Mouse (Mus musculus) hindbrain, postnatal 0 days (tissue): ENCODE measurements at regions not wholly inside any gene's neighbourhood (a gene's known extent, or its start where the extent isn't known, plus 50 kb on each side); places are given as distances from the start of the nearest gene placed in this dataset.
A peak's percentile ranks its signal among the peaks of the same experiment; 100 is the strongest.

Experiments
- ATAC-seq: fragments of 200-750 bp; cut with Nextera tagmentation; 2 replicates; pipeline ENCODE4 v1.8.0; 2017; ENCODE audit warnings: mild to moderate bottlenecking, moderate TSS enrichment, moderate library complexity
- DNase-seq: peaks from one replicate; pipeline ENCODE4 v3.0.0-alpha.2; 2015; ENCODE audit warnings: low spot score
- H3K27ac ChIP-seq: fragments of 300-500 bp; sonication (generic); 2 replicates; pipeline ENCODE4 v1.5.1; 2014; ENCODE audit warnings: mild to moderate bottlenecking
- H3K27me3 ChIP-seq: fragments of 300-500 bp; sonication (generic); 2 replicates; pipeline ENCODE4 v1.6.1; 2014; ENCODE audit warnings: low read length, mixed read lengths; ENCODE audit not compliant: insufficient read depth
- H3K36me3 ChIP-seq: fragments of 300-500 bp; sonication (generic); 2 replicates; pipeline ENCODE4 v1.6.1; 2014; ENCODE audit warnings: low read length, mixed read lengths; ENCODE audit not compliant: insufficient read depth
- H3K4me1 ChIP-seq: fragments of 300-500 bp; sonication (generic); 2 replicates; pipeline ENCODE4 v1.6.1; 2014; ENCODE audit warnings: antibody characterized with exemption, low read length, mixed read lengths; ENCODE audit not compliant: insufficient read depth
- H3K4me2 ChIP-seq: fragments of 300-500 bp; sonication (generic); 2 replicates; pipeline ENCODE4 v1.6.1; 2014; ENCODE audit warnings: low read depth, mild to moderate bottlenecking, low read length, moderate library complexity, mixed read lengths
- H3K4me3 ChIP-seq: fragments of 300-500 bp; sonication (generic); 2 replicates; pipeline ENCODE4 v1.5.1; 2014; ENCODE audit warnings: low read length
- H3K9ac ChIP-seq: fragments of 300-500 bp; sonication (generic); replicated peaks from 2 replicates; pipeline ENCODE4 v1.6.1; 2014; ENCODE audit warnings: mild to moderate bottlenecking, low read length, moderate library complexity, mixed read lengths
- H3K9me3 ChIP-seq: fragments of 300-500 bp; sonication (generic); 2 replicates; pipeline ENCODE4 v1.6.1; 2016; ENCODE audit warnings: low read length, mixed read lengths
- CTCF ChIP-seq: IDR thresholded peaks from 2 replicates; pipeline ENCODE4 v1.5.1; 2016; ENCODE audit warnings: antibody characterized with exemption, control low read depth, low read depth
- WGBS: fragments of 180-500 bp; shearing (Covaris S2); extraction: QIAGEN DNeasy Blood & Tissue Kit; methylation state at CpG from one replicate; pipeline ENCODE4 v1.1.7; 2014; 5-methylcytosine and 5-hydroxymethylcytosine counted together

- Histone ChIP-seq H3K4me1 (no peaks in the 10 kb centered on the region), H3K36me3 (no peaks in the 10 kb centered on the region), H3K27ac (no peak overlapping the region), H3K4me3 (no peak overlapping the region), H3K9ac (no peak overlapping the region), H3K4me2 (no peak overlapping the region), H3K9me3 (no peaks in the 10 kb centered on the region), H3K27me3 (no peaks in the 10 kb centered on the region)
- DNase-seq: no peak
- ATAC-seq: no peak
- TF ChIP-seq CTCF: no peak
Measured at GRCm38 (mm10) chrX:161426625-161427024, 139.4 kb downstream of the Gm15262 start.

GRCm38 (mm10) chrX:161428012-161428411, 140.8 kb downstream of the Gm15262 start:
- Histone ChIP-seq H3K27me3 (no peaks in the 10 kb centered on the region), H3K9ac (no peak overlapping the region), H3K9me3 (no peaks in the 10 kb centered on the region), H3K4me3 (no peak overlapping the region), H3K36me3 (no peaks in the 10 kb centered on the region), H3K4me2 (no peak overlapping the region), H3K4me1 (no peaks in the 10 kb centered on the region), H3K27ac (no peak overlapping the region)
- no peak for DNase-seq
- no peak for TF ChIP-seq CTCF
- no peak for ATAC-seq
- 68% methylated on average over 5 of the region's 5 CpGs for WGBS

GRCm38 (mm10) chrX:161435348-161435747, 148.1 kb downstream of the Gm15262 start:
- Histone ChIP-seq H3K4me2 (no peak overlapping the region), H3K9me3 (no peaks in the 10 kb centered on the region), H3K4me3 (no peak overlapping the region), H3K4me1 (no peaks in the 10 kb centered on the region), H3K9ac (no peak overlapping the region), H3K36me3 (no peaks in the 10 kb centered on the region), H3K27me3 (no peaks in the 10 kb centered on the region), H3K27ac (no peak overlapping the region)
- WGBS: 69% methylated on average over 6 of the region's 6 CpGs
- peak; percentile 42 for TF ChIP-seq CTCF
- ATAC-seq: no peak
- peak; percentile 51 for DNase-seq
